ENCODE assay signal across 23 mouse cellular contexts in the genomic region with DNA sequence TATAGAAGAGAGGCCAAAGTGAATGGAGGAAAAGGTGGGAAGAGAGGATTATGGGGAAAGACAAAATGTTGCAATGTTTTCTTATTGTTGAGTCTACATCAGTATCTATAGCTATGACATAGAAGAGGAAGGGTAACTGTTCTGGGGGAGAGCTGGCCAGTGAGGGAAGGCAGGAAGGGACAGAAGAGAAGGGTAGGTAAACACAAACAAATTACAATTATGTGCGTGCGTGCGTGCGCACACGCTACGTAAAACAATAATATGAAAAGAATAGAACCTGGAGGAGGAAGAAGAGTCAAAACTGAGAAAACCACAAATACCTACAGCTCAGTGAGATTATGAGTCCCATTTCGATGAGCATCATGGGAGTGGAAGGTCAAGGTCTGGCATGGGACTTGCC.
"Had no signal": no experiment of that assay in that cellular context is flagged by ENCODE, and none has a peak within 500 bp of the region (broad histone marks: within the 10 kb centered on the region; RNA-seq: fewer than 3 reads in every experiment).

No protein-coding gene starts in this region.

- H3K4me3 ChIP-seq: left cerebral cortex, adult 2 months; limb, embryonic 10.5 days; limb, embryonic 12.5 days; limb, embryonic 13.5 days; limb, embryonic 15.5 days; liver, embryonic 12.5 days; liver, embryonic 13.5 days; lung, embryonic 15.5 days; midbrain, embryonic 10.5 days; midbrain, embryonic 12.5 days; midbrain, embryonic 13.5 days; midbrain, embryonic 15.5 days; myocyte; neural tube, embryonic 12.5 days had no signal

- DNase-seq: liver, embryonic 13.5 days; lung, adult 18-20 months had no signal

- H3K9ac ChIP-seq: limb, embryonic 12.5 days; limb, embryonic 13.5 days; limb, embryonic 15.5 days; liver, embryonic 12.5 days; liver, embryonic 13.5 days; liver, embryonic 14.5 days; liver, postnatal 0 days; lung, embryonic 14.5 days; lung, embryonic 15.5 days; midbrain, embryonic 12.5 days; midbrain, embryonic 13.5 days; midbrain, embryonic 15.5 days; neural tube, embryonic 12.5 days had no signal

- H3K9me3 ChIP-seq: limb, embryonic 10.5 days; limb, embryonic 15.5 days; liver, embryonic 12.5 days; liver, embryonic 13.5 days; lung, embryonic 15.5 days; megakaryocyte, embryonic 14.5 days; midbrain, embryonic 10.5 days; midbrain, embryonic 12.5 days; midbrain, embryonic 13.5 days; midbrain, embryonic 15.5 days; neural tube, embryonic 12.5 days had no signal

- H3K36me3 ChIP-seq: limb, embryonic 10.5 days; limb, embryonic 12.5 days; limb, embryonic 13.5 days; limb, embryonic 15.5 days; liver, embryonic 12.5 days; liver, embryonic 13.5 days; lung, embryonic 15.5 days; midbrain, embryonic 10.5 days; midbrain, embryonic 12.5 days; midbrain, embryonic 13.5 days; midbrain, embryonic 15.5 days; neural tube, embryonic 12.5 days had no signal

- ATAC-seq: liver, embryonic 12.5 days; liver, postnatal 0 days; lung, postnatal 0 days; midbrain, embryonic 13.5 days; midbrain, embryonic 15.5 days; midbrain, embryonic 16.5 days had no signal

- H3K27ac ChIP-seq: left cerebral cortex, adult 2 months; limb, embryonic 10.5 days; limb, embryonic 12.5 days; limb, embryonic 13.5 days; limb, embryonic 15.5 days; liver, embryonic 12.5 days; liver, embryonic 13.5 days; liver, embryonic 14.5 days; lung, embryonic 15.5 days; macrophage; midbrain, embryonic 10.5 days; midbrain, embryonic 12.5 days; midbrain, embryonic 13.5 days; midbrain, embryonic 15.5 days; neural tube, embryonic 12.5 days had no signal

- H3K4me1 ChIP-seq: limb, embryonic 12.5 days; limb, embryonic 13.5 days; limb, embryonic 15.5 days; liver, embryonic 12.5 days; liver, embryonic 13.5 days; lung, embryonic 15.5 days; midbrain, embryonic 12.5 days; midbrain, embryonic 13.5 days; midbrain, embryonic 15.5 days; neural tube, embryonic 12.5 days had no signal

- H3K4me2 ChIP-seq: limb, embryonic 12.5 days; limb, embryonic 13.5 days; limb, embryonic 15.5 days; lung, embryonic 14.5 days; lung, embryonic 15.5 days; midbrain, embryonic 11.5 days; midbrain, embryonic 12.5 days; midbrain, embryonic 13.5 days; midbrain, embryonic 15.5 days; neural tube, embryonic 12.5 days had no signal

- H3K27me3 ChIP-seq: limb, embryonic 13.5 days; limb, embryonic 15.5 days; liver, embryonic 13.5 days; lung, embryonic 15.5 days; midbrain, embryonic 12.5 days; midbrain, embryonic 13.5 days; midbrain, embryonic 15.5 days; neural tube, embryonic 12.5 days had no signal
